In genomic region chr8:61360362-61360761, GRCm38 (mm10) we compare ENCODE assay signal across 21 mouse cellular contexts.
DNase-seq lines count a peak whose midpoint lies in the region; ATAC-seq and TF ChIP-seq lines count a peak whose summit lies in the region.
"Had no signal": no experiment of that assay in that cellular context is flagged by ENCODE, and none has a peak within 500 bp of the region (broad histone marks: within the 10 kb centered on the region; RNA-seq: fewer than 3 reads in every experiment).

No protein-coding gene starts in this region.

- TF ChIP-seq CTCF in Patski (IDR thresholded peaks at IDR 0.05) = no peak
- no peak for TF ChIP-seq CTCF in liver, postnatal 0 days (IDR thresholded peaks at IDR 0.05; ENCODE audit: low read depth)

- CTCF ChIA-PET in Patski (lab: Charles Lee) = no interaction called here

- 82% methylated on average over 4 of the region's 4 CpGs for WGBS in heart, embryonic 14.5 days
- 74% methylated on average over 4 of the region's 4 CpGs for WGBS in heart, embryonic 12.5 days
- 71% methylated on average over 4 of the region's 4 CpGs for WGBS in liver, postnatal 0 days (ENCODE audit: insufficient replicate concordance)

- H3K27me3 ChIP-seq in heart, embryonic 14.5 days (ENCODE audit: control insufficient read depth, insufficient read depth, low read length) = no peaks in the 10 kb centered on the region
- no peaks in the 10 kb centered on the region for H3K27me3 ChIP-seq in heart, embryonic 12.5 days (replicated peaks)
- no peaks in the 10 kb centered on the region for H3K27me3 ChIP-seq in Patski
- H3K27me3 ChIP-seq in liver, postnatal 0 days (ENCODE audit: insufficient read depth, low read length) = no peaks in the 10 kb centered on the region
- H3K27me3 ChIP-seq: intestine, embryonic 15.5 days; limb, embryonic 13.5 days; stomach, embryonic 15.5 days had no signal

- peaks cover 8 to 25% of the 10 kb centered on the region in 2 experiments for H3K4me1 ChIP-seq in heart, embryonic 14.5 days (ENCODE audit: control insufficient read depth in 2 of 2, insufficient read depth in 2 of 2, low read length in 2 of 2)
- H3K4me1 ChIP-seq in heart, embryonic 12.5 days (replicated peaks) = peaks cover 27% of the 10 kb centered on the region
- H3K4me1 ChIP-seq in liver, postnatal 0 days (ENCODE audit: insufficient read depth) = no peaks in the 10 kb centered on the region
- H3K4me1 ChIP-seq: intestine, embryonic 15.5 days; stomach, embryonic 15.5 days had no signal

- ATAC-seq in heart, embryonic 14.5 days (ENCODE audit: insufficient number of reproducible peaks, insufficient read depth, low FRiP score, low read depth) = no peak
- ATAC-seq in heart, embryonic 12.5 days (ENCODE audit: insufficient number of reproducible peaks, low FRiP score) = no peak
- ATAC-seq in Patski = peak; percentile 35
- no peak for ATAC-seq in activated CD4-positive, CD25-positive, alpha-beta regulatory T cell, adult 4 months
- ATAC-seq in liver, postnatal 0 days = no peak
- ATAC-seq: forebrain, embryonic 16.5 days; intestine, embryonic 15.5 days; midbrain, embryonic 16.5 days had no signal

- no peak overlapping the region for H3K27ac ChIP-seq in heart, embryonic 14.5 days (replicated peaks in 1 of 2; ENCODE audit: control insufficient read depth in 1 of 2, insufficient read depth in 1 of 2, low read depth in 2 of 2, low read length in 2 of 2)
- no peak overlapping the region for H3K27ac ChIP-seq in heart, embryonic 12.5 days (ENCODE audit: poor library complexity, severe bottlenecking)
- H3K27ac ChIP-seq in liver, postnatal 0 days (ENCODE audit: low read depth) = no peak overlapping the region
- H3K27ac ChIP-seq: intestine, embryonic 15.5 days; limb, embryonic 13.5 days; stomach, embryonic 15.5 days had no signal

- POLR2A ChIA-PET in Patski (lab: Charles Lee) = no interaction called here

- no peaks in the 10 kb centered on the region for H3K9me3 ChIP-seq in heart, embryonic 14.5 days (ENCODE audit: control insufficient read depth, low read length)
- no peaks in the 10 kb centered on the region for H3K9me3 ChIP-seq in heart, embryonic 12.5 days (replicated peaks)
- no peaks in the 10 kb centered on the region for H3K9me3 ChIP-seq in liver, postnatal 0 days (ENCODE audit: low read length)
- H3K9me3 ChIP-seq: intestine, embryonic 15.5 days; limb, embryonic 13.5 days; stomach, embryonic 15.5 days had no signal

- TF ChIP-seq EP300 in liver, postnatal 0 days (IDR thresholded peaks at IDR 0.05; ENCODE audit: low read depth) = no peak

- H3K4me3 ChIP-seq in heart, embryonic 14.5 days (ENCODE audit: control insufficient read depth in 1 of 2, insufficient read depth in 1 of 2, low read depth in 1 of 2, low read length in 2 of 2) = no peak overlapping the region
- no peak overlapping the region for H3K4me3 ChIP-seq in heart, embryonic 12.5 days
- H3K4me3 ChIP-seq in liver, postnatal 0 days (ENCODE audit: low read depth, low read length) = no peak overlapping the region
- H3K4me3 ChIP-seq: erythroblast, embryonic 14.5 days; intestine, embryonic 15.5 days; limb, embryonic 13.5 days; stomach, embryonic 15.5 days had no signal

- in situ Hi-C loops in Patski (cut with MboI; ENCODE audit: low pct_unique_long_range_greater_than_20kb) = no loop called here

- DNase-seq in Patski (ENCODE audit: low read depth, low spot score) = no peak
- DNase-seq in kidney, adult 9 months = peak; percentile 82
- DNase-seq in kidney, postnatal 14 days = peak; percentile 56
- no peak for DNase-seq in liver, postnatal 0 days
- no peak for DNase-seq in embryo, embryonic 10.5 days (ENCODE audit: low spot score)
- DNase-seq: adrenal gland, postnatal 10 days; cerebellum, adult 9-10 months; lung, postnatal 36 days; right cerebral cortex, postnatal 25 days; thymus, postnatal 14 days had no signal

- H3K9ac ChIP-seq in heart, embryonic 14.5 days (ENCODE audit: low read length) = no peak overlapping the region
- no peak overlapping the region for H3K9ac ChIP-seq in heart, embryonic 12.5 days
- H3K9ac ChIP-seq in liver, postnatal 0 days (replicated peaks) = no peak overlapping the region
- H3K9ac ChIP-seq: intestine, embryonic 15.5 days; limb, embryonic 13.5 days; stomach, embryonic 15.5 days had no signal

- H3K36me3 ChIP-seq in heart, embryonic 14.5 days (ENCODE audit: control insufficient read depth, insufficient read depth, low read length) = peaks cover 4% of the 10 kb centered on the region; the same call in 1 of the 2 replicates
- peaks cover 24% of the 10 kb centered on the region for H3K36me3 ChIP-seq in heart, embryonic 12.5 days
- H3K36me3 ChIP-seq in liver, postnatal 0 days (replicated peaks; ENCODE audit: insufficient read depth, low read length) = 0 out of 2 replicates have a peak, but pooled peaks cover 2% of the 10 kb centered on the region

- H3K4me2 ChIP-seq in heart, embryonic 14.5 days (ENCODE audit: low read length) = peak overlapping the region; percentile 61
- no peak overlapping the region for H3K4me2 ChIP-seq in heart, embryonic 12.5 days
- no peak overlapping the region for H3K4me2 ChIP-seq in liver, postnatal 0 days (ENCODE audit: low read depth, low read length)
- H3K4me2 ChIP-seq: intestine, embryonic 15.5 days; limb, embryonic 13.5 days; liver, embryonic 11.5 days; midbrain, embryonic 11.5 days; stomach, embryonic 15.5 days had no signal

Comparison
In these comparisons a context has a peak if more than half of its experiments do, and no peak if none do; other contexts are left out.
1. DNase-seq: peak in kidney, adult 9 months (single experiment) and kidney, postnatal 14 days (single experiment); none in Patski (single experiment), liver, postnatal 0 days (single experiment) and embryo, embryonic 10.5 days (single experiment).